Mouse (Mus musculus) hindbrain, embryonic 10.5 days (tissue): Measurements from ENCODE around the gene Lgals8. TPM values are rescaled to one million over a fixed set of nuclear protein-coding genes. Genes with fewer than 3 reads are reported as not detected.

Experiments used
- polyA plus RNA-seq: library from polyadenylated mRNA; unstranded; fragments of >200 nt; fragmentation: Nextera tagmentation; extraction: Ambion mirVana; gene quantifications from 2 replicates; pipeline ENCODE4 v1.2.1, GENCODE M21; 2016

Lgals8 gene
- polyA plus RNA-seq, 1 experiment from 2014 or later: 11.3 TPM

Other genes with a start within 250 kb of the Lgals8 start
- gene Mtr, start 206.8 kb downstream of the Lgals8 start, polyA plus RNA-seq: 13.0 and 17.3 TPM in 2 replicates
- 0.93 and 1.9 TPM in 2 replicates for gene Actn2, start 124.2 kb downstream of the Lgals8 start, polyA plus RNA-seq
- 27.8 and 35.3 TPM in 2 replicates for gene Heatr1, start 69.9 kb downstream of the Lgals8 start, polyA plus RNA-seq
- gene Edaradd, start 55.5 kb upstream of the Lgals8 start, polyA plus RNA-seq: 1.1 TPM in 2 replicates
- gene Ero1lb, start 100.9 kb upstream of the Lgals8 start, polyA plus RNA-seq: 7.8 and 10.7 TPM in 2 replicates